Mouse (Mus musculus) megakaryocyte, embryonic 14.5 days (primary cell): ENCODE data around the gene Fbxw26. TPM values are rescaled to one million over a fixed set of nuclear protein-coding genes. Genes with fewer than 3 reads are reported as not detected.
"Not testable (repeated sequence)": the region's sequence is repeated elsewhere in the genome, so short reads cannot be mapped to it uniquely, and the experiment has no call there.

Experiments
- H3K27me3 ChIP-seq: replicated peaks from 2 replicates; pipeline ENCODE3; 2012; ENCODE audit warnings: inconsistent platforms
- H3K36me3 ChIP-seq: replicated peaks from 2 replicates; pipeline ENCODE3; 2012; ENCODE audit warnings: low read length, inconsistent platforms, mixed read lengths
- H3K4me1 ChIP-seq: 2 replicates; pipeline ENCODE4 v1.6.1; 2012; ENCODE audit warnings: inconsistent platforms
- H3K4me3 ChIP-seq: replicated peaks from 2 replicates; pipeline ENCODE3; 2012; ENCODE audit warnings: moderate library complexity, mild to moderate bottlenecking, inconsistent platforms
- H3K9me3 ChIP-seq: 2 replicates; pipeline ENCODE4 v1.6.1; 2012; ENCODE audit warnings: inconsistent platforms
- FLI1 ChIP-seq: IDR thresholded peaks from 2 replicates; pipeline ENCODE4 v1.6.1; 2012; ENCODE audit warnings: low read length, inconsistent platforms, mixed read lengths
- GATA1 ChIP-seq: IDR thresholded peaks from 3 replicates; pipeline ENCODE4 v1.6.1; 2012; ENCODE audit warnings: mixed read lengths, low read length, inconsistent platforms, borderline replicate concordance
- polyA plus RNA-seq: library from polyadenylated mRNA; stranded (reverse); fragments of >175 nt; gene quantifications from 2 replicates; pipeline ENCODE4 v1.2.3, GENCODE M21; 2012; ENCODE audit warnings: low replicate concordance; ENCODE audit not compliant: insufficient read depth

The Fbxw26 gene
- not detected in 2 replicates for polyA plus RNA-seq

- not testable (repeated sequence) for H3K4me1 ChIP-seq, H3K9me3 ChIP-seq, H3K27me3 ChIP-seq, H3K4me3 ChIP-seq, H3K36me3 ChIP-seq
Measured at GRCm38 (mm10) chr9:109745989-109746388, at the start of gene Fbxw26. TSS of gene Fbxw26 (minus strand) at chr9:109746089.

DNA sequence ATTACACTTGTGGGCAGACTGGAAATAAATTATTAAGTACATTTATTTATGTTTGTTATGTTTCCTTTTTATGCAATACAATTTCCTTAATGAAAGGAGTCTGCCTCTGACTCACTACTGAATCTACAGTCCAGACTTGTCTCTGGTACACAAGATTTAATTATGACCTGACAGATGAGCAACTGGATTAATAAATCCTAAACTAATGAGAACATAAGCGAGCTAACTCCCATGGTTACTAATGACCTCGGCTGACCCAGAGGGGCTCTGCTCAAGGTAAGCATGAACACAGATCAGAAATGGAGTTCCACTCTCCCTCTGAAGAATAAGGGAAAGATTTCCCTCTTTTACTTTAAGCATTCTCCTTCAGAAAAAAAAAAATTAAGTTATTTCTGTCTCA lies 49.3 kb upstream of the Fbxw26 start:
- Histone ChIP-seq H3K27me3 (no peaks in the 10 kb centered on the region), H3K4me1 (no peaks in the 10 kb centered on the region), H3K9me3 (0 out of 2 replicates have a peak, but pooled peaks cover 5% of the 10 kb centered on the region), H3K36me3 (no peaks in the 10 kb centered on the region), H3K4me3 (no peak overlapping the region)
- TF ChIP-seq GATA1, result no peak
- TF ChIP-seq FLI1, result no peak

DNA sequence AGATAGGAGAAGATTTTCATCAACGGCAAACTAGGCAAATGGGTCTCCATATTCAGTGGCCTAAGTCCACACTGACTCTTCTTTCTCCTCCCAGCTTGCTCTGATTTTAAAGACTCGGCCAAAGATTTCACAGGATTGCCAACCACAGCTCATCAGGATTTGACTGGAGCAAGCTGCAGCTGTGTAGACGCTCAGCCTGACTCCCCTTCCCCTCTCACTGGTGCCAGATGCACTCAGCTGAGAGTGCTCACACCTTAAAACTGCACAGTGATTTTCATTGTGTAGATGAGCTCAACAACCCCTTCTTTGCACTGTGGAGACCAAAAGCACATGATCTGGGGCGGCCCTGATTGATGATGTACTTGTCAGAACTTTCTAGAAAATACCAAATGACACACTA lies 44.7 kb upstream of the Fbxw26 start, which contains the start of gene Fbxw27:
Fbxw27 (minus strand) TSS at position 101 of the 400 bp plus-strand sequence.
- not testable (repeated sequence) for H3K4me3 ChIP-seq, H3K4me1 ChIP-seq, H3K36me3 ChIP-seq, H3K9me3 ChIP-seq, H3K27me3 ChIP-seq

DNA sequence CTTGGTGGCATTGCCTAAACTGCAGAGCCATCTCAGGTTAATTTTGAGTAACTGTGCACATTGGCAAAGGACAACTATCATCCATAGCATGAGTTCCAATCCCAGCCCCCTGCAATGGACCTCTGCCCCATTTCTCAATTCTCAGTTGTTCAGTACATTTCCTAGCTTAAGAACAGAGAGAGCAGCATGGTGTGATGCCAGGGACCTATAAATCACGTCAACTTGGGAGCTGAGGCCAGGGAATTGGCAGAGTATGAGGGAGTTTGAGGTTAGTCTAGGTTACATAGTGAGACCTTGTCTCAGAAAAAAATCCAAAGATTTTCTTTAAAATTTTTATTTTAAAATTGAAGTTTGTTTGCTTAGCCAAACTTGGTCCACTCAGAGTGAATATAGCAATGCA lies 21.0 kb upstream of the Fbxw26 start:
- not testable (repeated sequence) for H3K4me1 ChIP-seq, H3K36me3 ChIP-seq, H3K27me3 ChIP-seq, H3K4me3 ChIP-seq
- peaks cover 14% of the 10 kb centered on the region for H3K9me3 ChIP-seq

DNA sequence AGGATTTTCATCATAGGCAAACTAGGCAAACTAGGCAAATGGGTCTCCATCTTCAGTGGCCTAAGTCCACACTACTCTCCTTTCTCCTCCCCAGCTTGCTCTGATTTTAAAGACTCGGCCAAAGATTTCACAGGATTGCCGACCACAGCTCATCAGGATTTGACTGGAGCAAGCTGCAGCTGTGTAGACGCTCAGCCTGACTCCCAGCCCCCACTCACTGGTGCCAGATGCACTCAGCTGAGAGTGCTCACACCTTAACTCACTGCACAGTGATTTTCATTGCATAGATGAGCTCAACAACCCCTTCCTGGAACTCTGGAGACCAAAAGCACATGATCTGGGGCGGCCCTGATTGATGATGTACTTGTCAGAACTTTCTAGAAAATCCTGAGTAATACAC lies 43.3 kb downstream of the Fbxw26 start, which contains the start of gene Fbxw18:
Fbxw18 (minus strand) TSS at position 101 of the 400 bp plus-strand sequence.
- not testable (repeated sequence) for H3K36me3 ChIP-seq, H3K27me3 ChIP-seq, H3K9me3 ChIP-seq

DNA sequence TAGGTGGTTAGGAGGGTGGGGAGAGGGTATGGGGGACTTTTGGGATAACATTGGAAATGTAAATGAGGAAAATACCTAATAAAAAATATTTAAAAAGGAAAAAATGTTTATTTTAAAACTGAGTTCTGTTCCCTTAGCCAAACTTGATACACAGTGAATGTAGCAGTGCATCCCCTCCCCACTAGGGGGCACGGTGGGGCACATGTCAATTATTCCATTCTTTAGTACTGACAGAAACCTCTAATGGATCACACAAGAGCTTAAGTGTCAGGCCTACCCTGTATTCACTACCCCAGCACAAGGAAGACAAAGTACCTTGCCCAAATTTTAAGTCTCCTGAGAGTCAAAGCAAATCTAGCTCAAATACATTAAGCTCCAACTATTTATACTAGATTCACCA lies 60.6 kb downstream of the Fbxw26 start:
- Histone ChIP-seq H3K9me3 (no peaks in the 10 kb centered on the region), H3K27me3 (no peaks in the 10 kb centered on the region), H3K4me3 (no peak overlapping the region), H3K4me1 (no peaks in the 10 kb centered on the region), H3K36me3 (no peaks in the 10 kb centered on the region)
- TF ChIP-seq GATA1 (no peak), FLI1 (no peak)

More for the DNA sequence above, 43.3 kb downstream of the Fbxw26 start, which contains the start of gene Fbxw18:
- H3K4me1 ChIP-seq, H3K4me3 ChIP-seq: not testable (repeated sequence)

Other genes starting within 250 kb of the Fbxw26 start
- not detected in 2 replicates for gene Fbxw15, start 177.8 kb downstream of the Fbxw26 start, polyA plus RNA-seq
- gene Fbxw24, start 120.0 kb downstream of the Fbxw26 start, polyA plus RNA-seq, result not detected in 2 replicates
- not detected in 2 replicates for gene Fbxw25, start 81.4 kb downstream of the Fbxw26 start, polyA plus RNA-seq
- gene Fbxw18, start 43.4 kb downstream of the Fbxw26 start, polyA plus RNA-seq, result not detected in 2 replicates
- gene Fbxw27, start 44.6 kb upstream of the Fbxw26 start, polyA plus RNA-seq, result not detected in 2 replicates
- gene Spink8, start 66.2 kb upstream of the Fbxw26 start, polyA plus RNA-seq, result not detected in 2 replicates
- 6.4 and 9.2 TPM in 2 replicates for gene Nme6, start 86.7 kb upstream of the Fbxw26 start, polyA plus RNA-seq
- gene Camp, start 103.5 kb upstream of the Fbxw26 start, polyA plus RNA-seq, result 9.6 TPM in 1 of 2 replicates, not detected in the other
- 13.7 and 15.0 TPM in 2 replicates for gene Cdc25a, start 129.5 kb upstream of the Fbxw26 start, polyA plus RNA-seq
- gene Map4, start 185.4 kb upstream of the Fbxw26 start, polyA plus RNA-seq, result 13.9 and 22.7 TPM in 2 replicates